Mouse (Mus musculus): Measurements from ENCODE around the gene Fbrs. TPM values are rescaled to one million over a fixed set of nuclear protein-coding genes. Genes with fewer than 3 reads are reported as not detected.
"Not testable (repeated sequence)": the region's sequence is repeated elsewhere in the genome, so short reads cannot be mapped to it uniquely, and the experiment has no call there.

Gene Fbrs
- total RNA-seq (2015; ENCODE audit: low replicate concordance) (103 and 125 TPM in 2 replicates), total RNA-seq (2017; ENCODE audit: low replicate concordance) (28.1 and 32.7 TPM in 2 replicates)

DNA sequence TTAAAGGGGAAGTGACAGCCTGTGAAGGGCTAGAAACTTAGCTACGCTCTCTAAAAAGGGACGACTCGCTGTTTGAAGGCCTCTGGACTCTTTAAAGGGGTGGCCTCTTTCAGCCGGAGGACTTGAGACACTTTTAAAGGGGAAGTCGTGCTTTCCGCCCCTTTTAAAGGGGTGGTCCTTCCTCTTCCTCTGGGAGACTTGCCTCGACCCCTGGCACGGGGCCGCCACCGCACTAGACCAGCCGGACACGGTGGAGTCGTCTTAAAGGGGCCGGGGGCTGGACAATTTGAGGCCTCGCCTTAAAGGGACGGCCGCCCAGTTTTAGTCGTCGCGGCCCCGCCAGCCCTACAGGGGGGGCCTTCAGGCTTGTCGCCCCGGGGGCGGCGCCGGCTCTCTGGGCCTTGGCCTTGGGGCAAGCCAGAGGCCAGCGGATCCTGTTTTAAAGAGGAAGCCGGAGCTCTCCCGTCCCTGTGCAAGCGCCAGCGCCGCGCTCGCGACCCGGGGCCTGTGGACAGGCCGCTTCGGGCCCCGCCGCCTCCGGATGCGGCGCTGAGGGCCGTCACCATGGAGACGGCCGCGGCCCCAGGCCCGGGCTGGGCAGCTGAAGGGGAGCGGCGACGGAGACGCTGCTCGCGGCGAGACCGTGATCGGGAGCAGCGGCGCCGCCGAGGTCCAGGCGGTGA, at the start of gene Fbrs:
Gene Fbrs (plus strand): TSS at position 565 of the 683 bp plus-strand sequence.
- peak; percentile 51 for ATAC-seq (replicated peaks; ENCODE audit: low FRiP score, poor library complexity, severe bottlenecking)

DNA sequence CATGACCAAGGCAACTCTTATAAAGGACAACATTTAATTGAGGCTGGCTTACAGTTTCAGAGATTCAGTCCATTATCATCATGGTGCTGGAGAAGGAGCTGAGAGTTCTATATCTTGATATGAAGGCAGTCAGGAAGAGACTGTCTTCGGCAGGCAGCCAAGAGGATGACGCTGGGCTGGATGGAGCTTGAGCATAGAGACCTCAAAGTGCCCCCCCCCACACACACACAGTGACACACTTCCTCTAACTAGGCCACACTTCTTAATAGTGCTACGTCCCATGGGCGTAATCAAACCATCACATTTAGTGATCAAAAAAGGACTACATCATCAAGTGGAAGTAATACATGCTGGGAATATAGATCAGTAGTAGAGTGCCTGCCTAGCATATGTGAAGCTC, 43.8 kb upstream of the Fbrs start:
- ATAC-seq (replicated peaks; ENCODE audit: low FRiP score, poor library complexity, severe bottlenecking), result no peak

DNA sequence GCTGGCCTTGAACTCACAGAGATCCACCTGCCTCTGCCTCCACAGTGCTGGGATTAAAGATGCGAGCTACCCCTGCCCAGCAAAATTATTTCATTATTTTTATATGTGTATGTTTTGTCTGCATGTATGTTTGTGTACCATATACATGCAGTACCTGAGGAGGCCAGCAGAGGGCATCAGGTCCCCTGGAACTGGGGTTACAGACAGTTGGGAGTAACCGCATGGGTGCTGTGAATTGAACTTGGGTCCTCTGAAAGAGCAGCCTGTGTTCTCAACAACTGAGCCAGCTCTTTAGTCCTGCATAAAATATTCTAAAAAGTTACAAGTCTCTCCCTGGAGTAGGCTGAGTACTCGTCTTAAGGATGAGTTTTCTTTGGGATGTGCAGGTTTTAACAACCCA, 41.3 kb upstream of the Fbrs start:
- 0 out of 2 replicates have a peak, but pooled peaks have one; percentile 46 for ATAC-seq (replicated peaks; ENCODE audit: low FRiP score, poor library complexity, severe bottlenecking)

DNA sequence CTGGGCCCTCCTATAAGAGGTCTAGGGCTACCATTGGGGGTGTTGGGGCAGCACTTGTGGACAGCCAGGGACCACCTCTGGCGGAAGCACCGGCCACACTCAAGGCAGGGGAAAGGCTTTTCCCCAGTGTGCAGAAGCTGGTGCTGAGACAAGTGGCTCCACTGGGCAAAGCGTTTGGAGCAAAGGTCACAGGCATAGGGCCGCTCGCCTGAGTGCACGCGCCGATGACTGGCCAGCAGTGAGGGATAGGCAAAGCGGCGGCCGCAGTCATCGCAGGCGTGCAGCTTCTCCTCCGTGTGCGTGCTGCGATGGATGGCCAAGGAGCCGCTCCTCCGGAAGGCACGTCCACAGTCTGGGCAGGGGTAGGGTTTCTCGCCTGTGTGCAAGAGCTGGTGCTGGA, 35.0 kb upstream of the Fbrs start:
- ATAC-seq (replicated peaks; ENCODE audit: low FRiP score, poor library complexity, severe bottlenecking), result no peak

DNA sequence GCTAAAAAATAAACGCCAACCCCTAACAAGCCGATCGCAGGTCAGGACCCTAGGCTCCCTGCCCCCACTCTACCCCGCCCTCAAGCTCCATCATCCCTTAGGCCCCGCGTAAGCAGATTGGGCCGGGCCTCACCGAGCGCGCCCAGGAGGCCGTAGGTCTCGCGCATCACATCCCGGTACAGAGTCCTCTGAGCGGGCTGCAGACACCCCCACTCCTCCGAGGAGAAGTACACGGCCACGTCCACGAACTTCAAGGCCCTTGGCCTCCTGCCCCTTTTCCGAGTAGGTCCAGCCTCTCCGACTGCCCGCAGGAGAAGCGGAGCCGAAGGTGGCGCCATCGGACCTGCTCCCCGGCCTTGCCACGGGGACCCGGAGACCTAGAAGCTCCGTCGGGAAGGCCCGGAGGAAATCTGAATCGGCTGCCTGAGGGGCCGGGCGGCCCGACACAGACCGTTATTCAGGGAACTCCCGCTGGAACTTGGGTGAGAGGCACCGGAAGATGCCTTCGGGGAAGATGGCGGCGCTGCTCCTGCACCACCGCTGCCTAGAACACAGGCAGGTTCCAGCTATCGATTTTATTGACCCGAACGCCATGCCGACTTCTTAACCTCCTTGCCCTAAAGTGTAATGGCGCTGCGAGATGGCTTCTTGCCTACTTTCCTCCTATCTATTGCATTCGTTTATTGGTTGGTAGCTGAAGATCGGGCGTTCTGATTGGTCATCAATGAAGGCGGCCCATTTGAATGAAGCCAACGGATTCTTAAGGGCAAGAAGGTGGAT, 30.3 kb upstream of the Fbrs start, which contains the start of gene Zfp689:
Gene Zfp689 (minus strand): TSS at position 638 of the 780 bp plus-strand sequence.
- peak; percentile 91 for ATAC-seq (replicated peaks; ENCODE audit: low FRiP score, poor library complexity, severe bottlenecking)

DNA sequence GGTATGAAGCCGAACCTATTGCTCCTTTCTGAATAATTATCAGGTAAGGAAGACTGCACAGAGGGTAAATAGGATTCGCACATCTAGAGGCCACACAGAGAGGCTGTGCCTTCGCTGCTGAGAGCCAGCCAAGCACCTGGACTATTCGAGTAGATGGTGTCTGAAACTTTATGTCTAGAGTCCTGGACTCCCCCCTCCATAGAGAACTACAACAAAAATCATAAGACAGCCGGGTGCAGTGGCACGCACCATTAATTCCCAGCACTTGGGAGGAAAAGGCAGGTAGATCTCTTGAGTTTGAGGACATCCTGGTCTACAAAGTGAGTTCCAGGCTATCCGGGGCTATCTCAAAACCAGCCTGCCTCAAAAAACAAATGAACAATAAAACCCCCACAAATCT, 29.0 kb upstream of the Fbrs start:
- ATAC-seq (replicated peaks; ENCODE audit: low FRiP score, poor library complexity, severe bottlenecking), result no peak

DNA sequence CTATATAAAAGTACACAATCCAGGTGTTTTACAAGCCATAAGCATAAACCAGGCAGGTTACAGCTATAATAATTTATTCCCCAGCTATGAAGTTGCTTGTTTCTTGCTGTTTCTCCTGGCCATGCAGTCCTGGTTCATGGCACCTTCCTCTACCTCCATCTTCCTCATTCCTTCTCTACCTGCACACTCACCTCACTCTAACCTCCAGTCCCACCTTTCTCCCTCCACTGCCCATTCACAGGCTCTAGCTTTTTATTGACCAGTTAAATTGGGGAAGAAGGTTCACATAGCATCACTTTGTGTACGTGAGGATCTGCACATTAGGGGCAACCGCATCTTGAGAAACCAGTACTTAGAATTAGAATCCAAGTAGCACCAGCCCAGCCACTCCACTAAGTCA, 25.9 kb upstream of the Fbrs start:
- ATAC-seq (replicated peaks; ENCODE audit: low FRiP score, poor library complexity, severe bottlenecking), result no peak

DNA sequence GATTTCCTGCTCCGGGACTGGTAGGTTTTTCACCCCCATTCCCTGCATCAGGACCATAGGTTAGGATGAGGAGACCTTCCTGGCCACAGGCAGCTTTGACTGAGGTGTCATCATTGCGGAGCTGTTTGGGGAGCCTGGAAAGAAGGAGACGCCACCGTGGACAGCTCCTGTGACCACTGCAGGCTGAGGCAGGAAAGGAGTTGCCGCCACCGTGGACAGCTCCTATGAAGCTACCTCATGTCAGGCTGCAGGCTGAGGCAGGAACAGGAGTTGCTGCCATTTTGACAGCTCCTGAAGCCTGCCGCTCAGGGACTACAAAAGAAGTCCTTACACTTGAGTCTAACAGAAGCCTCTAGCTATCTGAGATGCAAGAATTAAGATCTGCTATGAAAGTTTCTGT, 24.1 kb upstream of the Fbrs start:
- ATAC-seq (replicated peaks; ENCODE audit: low FRiP score, poor library complexity, severe bottlenecking), result no peak

DNA sequence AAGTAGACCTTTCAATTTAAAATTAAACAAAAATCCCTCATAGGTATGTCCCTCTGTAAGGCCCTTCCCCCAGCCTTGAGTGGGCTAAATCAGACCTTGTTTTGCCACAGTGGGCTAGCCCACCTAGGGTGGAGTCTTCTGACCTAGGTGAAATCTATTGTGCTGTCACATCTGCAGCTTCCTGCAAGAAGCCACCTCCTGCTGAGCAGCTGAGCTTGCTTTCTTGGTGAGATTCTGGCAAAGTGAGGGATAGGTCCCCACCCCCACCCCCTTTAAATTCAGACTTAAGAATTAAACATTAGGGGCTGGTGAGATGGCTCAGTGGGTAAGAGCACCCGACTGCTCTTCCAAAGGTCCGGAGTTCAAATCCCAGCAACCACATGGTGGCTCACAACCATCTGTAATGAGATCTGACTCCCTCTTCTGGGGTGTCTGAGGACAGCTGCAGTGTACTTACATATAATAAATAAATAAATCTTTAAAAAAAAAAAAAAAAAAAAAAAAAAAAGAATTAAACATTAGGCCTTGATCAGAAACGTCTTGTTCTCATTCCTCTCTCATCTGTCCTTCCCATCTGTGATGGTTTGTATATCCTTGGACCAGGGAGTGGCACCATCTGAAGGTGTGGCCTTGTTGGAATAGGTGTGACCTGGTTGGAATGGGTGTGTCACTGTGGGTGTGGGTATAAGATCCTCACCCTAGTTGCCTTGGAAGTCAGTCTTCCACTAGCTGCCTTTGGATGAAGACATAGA, 20.5 kb upstream of the Fbrs start:
- not testable (repeated sequence) for ATAC-seq (replicated peaks; ENCODE audit: low FRiP score, poor library complexity, severe bottlenecking)

DNA sequence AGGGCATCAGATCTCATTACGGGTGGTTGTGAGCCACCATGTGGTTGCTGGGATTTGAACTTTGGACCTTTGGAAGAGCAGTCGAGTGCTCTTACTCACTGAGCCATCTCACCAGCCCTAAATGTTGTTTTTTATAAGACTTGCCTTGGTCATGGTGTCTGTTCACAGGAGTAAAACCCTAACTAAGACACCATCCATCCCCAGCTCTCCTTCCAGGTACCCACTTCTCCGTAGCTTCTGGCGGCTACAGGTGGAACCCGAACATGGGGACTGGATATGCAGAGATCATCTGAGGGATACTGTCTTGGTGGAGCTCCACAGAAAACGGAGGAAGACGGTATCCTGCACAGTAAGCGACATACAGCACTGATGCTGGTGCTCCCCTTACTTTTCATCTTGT, 19.7 kb upstream of the Fbrs start, which contains the start of gene Prr14:
Gene Prr14 (plus strand): TSS at position 301 of the 400 bp plus-strand sequence.
- ATAC-seq (replicated peaks; ENCODE audit: low FRiP score, poor library complexity, severe bottlenecking), result not testable (repeated sequence)

DNA sequence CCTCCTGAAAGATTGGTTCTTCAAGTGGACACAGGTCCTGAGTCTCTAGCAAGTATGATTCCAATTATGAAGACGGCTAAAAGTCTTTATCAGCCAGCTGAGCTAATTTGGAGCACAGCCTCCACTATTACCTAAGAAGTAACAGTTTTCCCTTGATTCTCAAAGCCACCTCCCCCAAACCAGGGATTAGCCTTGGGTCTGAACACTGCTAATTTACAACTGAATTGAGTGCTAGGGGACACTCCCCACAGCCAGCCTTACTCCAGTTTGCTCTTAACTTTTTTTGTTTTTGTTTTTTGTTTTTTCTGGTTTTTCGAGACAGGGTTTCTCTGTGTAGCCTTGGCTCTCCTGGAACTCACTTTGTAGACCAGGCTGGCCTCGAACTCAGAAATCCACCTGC, 13.8 kb upstream of the Fbrs start:
- no peak for ATAC-seq (replicated peaks; ENCODE audit: low FRiP score, poor library complexity, severe bottlenecking)

DNA sequence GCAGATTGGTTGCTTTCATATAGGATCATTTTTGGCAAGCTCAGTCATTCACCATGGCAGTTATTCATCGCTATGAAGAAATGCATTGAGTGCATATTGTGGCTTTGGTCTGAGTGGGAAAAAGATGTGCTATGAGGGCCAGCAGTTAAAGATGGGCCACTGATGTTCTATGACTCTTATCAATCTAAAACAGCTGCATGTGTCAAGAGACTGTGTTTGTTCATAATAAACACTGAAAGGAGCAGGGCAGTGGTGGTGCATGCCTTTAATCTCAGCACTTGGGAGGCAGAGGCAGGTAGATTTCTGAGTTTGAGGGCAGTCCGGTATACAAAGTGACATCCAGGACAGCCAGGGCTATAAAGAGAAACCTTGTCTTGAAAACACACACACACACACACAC, 13.3 kb upstream of the Fbrs start:
- 0 out of 2 replicates have a peak, but pooled peaks have one; percentile 61 for ATAC-seq (replicated peaks; ENCODE audit: low FRiP score, poor library complexity, severe bottlenecking)

DNA sequence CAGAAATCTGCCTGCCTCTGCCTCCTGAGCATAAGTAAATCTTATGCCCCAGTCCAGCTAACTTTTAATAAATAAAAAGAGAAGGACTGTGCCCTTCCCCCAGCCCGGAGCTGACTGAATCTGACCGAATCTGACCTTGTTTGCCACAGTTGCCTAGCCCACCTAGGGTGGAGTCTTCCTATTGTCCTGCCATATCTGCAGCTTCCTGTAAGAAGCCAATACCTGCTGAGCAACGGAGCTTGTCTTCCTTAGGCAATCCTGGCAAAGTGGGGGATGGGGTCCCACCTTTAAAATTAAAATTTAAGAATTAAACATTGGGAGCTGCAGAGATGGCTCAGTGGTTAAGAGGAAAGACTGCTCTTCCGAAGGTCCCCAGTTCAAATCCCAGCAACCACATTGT, 12.4 kb upstream of the Fbrs start:
- no peak for ATAC-seq (replicated peaks; ENCODE audit: low FRiP score, poor library complexity, severe bottlenecking)

DNA sequence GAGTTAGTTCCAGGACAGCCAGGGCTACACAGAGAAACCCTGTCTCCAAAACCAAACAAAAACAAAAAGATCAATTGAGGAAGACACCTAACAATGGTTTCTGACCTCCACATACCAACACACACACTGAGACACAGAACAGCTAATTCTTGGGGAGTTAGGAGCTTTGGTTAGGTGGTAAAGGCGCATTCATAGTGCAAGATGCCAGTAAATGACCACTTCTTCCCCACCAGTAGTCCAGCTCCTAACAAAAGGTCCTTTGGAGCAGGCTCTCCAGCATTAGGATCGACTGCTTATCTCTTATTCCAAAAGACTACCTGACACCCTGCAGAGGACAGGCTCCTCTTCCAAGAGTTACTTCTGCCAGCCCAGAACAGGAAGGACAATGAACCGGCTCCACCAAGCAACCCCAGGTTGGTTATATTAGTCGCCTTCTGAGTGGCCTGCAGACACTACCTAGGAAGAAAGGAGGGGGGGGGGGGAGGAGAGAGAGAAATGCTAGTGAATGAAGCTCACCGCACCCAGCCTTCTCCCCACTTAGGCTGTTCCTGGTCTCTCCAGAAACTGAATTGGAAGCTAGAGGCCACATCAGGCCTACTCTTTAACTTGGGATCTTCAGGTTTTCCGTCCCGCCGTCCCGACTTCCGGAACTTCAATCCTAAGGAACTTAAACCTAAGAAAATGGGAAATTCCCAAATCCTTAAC, 8.8 kb upstream of the Fbrs start:
- ATAC-seq (replicated peaks; ENCODE audit: low FRiP score, poor library complexity, severe bottlenecking), result peak; percentile 64

DNA sequence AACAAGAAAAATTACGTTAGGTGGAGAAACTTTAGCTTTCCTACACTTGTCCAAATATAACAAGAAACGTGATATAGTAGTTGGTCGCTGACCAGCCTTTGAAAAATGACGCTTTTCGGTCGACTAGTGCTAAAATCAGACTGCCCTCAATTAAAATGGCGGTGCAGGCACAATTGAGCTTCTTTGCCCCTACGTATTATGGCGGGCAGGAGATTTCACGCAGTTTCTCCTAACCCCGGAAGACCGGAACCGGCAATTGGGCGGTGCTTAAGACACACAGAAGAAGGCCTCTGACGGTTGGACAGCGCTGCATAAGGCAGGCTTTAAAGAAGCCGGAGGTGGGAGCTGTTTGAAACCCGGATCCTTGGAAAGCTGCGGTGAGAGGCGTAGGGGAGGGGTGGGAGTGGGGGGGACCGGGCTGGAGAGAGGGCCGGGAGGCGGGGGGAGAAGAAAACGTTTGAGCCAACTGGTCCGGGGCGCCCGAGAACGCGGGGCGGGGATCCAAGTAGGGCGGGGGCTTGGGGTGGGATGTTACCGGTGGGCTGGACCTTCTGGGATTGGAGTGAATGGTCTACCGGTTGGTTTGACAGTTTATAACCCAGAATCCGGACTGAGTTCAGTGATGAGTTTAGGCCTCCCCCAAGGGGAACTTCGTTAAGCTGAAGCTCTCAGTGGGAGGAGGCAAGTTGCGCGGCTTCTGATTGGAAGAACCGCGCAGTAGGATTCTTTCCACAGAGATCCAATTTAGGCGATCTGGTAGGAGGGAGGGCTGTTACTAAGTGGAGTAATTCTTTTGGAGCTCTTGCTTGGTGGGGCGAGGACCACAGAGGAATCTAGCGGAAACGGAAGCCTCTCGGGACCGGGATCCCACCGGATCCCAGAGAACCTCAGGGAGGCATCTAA, 8.0 kb upstream of the Fbrs start:
- ATAC-seq (replicated peaks; ENCODE audit: low FRiP score, poor library complexity, severe bottlenecking), result peak; percentile 87

DNA sequence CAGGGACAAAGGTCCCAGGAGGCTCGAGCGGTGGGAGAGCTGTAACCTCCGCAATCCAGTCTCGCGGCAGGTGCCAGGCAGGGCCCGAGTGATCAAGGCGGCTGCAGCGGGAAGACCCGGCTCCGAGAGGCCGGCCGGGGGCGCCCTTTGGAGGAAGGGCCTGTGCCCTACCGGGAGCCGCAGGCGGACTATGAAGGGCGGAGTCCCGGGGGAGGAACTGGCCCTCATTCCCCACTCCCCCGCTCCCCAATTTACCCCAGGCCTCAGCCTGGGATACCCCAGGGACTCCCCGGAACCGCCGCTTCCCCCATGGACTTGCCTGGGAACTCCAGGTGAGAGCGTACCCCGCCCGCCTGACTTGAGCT, 7.4 kb upstream of the Fbrs start:
- peak; percentile 39 for ATAC-seq (replicated peaks; ENCODE audit: low FRiP score, poor library complexity, severe bottlenecking)

DNA sequence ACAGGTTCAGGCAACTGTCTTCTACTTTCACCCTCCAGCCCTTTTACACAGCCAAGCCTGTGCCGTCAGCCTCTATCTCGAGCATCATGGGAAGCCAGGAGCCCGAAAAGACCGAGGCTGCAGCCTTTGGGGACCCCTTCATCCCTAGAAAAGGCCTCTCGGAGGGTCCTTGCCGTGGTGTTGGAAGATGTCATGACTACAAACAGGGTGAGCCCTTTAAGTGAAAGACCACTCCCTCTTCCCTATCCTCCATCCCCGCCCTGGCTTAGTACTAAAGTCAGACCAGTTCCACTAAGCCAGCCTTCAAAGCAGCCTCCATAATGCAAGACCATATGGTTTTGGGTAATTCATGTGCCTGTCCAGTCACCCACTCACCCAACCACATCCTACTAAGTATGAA, 6.9 kb upstream of the Fbrs start:
- no peak for ATAC-seq (replicated peaks; ENCODE audit: low FRiP score, poor library complexity, severe bottlenecking)

DNA sequence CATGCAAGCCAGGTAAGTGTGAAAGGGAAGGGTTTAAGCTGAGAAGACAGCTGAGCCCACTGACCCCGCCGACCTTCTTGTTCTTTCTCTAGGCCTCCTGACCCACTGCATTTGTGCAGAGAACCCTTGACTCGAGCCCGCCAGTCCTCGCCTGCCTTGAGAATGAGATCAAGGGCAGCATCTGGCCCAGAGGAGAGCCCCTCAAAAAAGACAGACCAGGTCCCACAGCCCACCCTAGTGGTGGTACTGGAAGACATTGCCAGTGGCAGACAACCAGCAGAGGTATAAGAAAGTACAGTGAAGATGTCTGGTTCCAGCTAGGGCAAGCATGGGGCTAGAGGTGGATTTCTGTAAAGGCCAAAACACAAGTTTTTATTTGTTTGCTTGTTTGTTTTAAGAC, 5.3 kb upstream of the Fbrs start:
- ATAC-seq (replicated peaks; ENCODE audit: low FRiP score, poor library complexity, severe bottlenecking), result no peak
